Mouse (Mus musculus): Measurements from ENCODE around the gene Arid4b. TPM values are rescaled to one million over a fixed set of nuclear protein-coding genes. Genes with fewer than 3 reads are reported as not detected.

Gene Arid4b
- total RNA-seq, 1 experiment = 26.5 TPM

GRCm38 (mm10) chr13:14142294-14142966 is 79.4 kb downstream of the Arid4b start:
- DNase-seq (ENCODE audit: low read depth, low spot score) = no peak
- Histone ChIP-seq H3K27ac (ENCODE audit: insufficient read depth, low read depth, low read length, poor library complexity, severe bottlenecking) (no peak overlapping the region), H3K36me3 (ENCODE audit: control insufficient read depth, insufficient read depth, low read length, poor library complexity, severe bottlenecking) (peaks cover 2% of the 10 kb centered on the region; the same call in 1 of the 2 replicates), H3K9me3 (ENCODE audit: control insufficient read depth, insufficient read depth, low read depth, low read length) (no peaks in the 10 kb centered on the region), H3K4me1 (ENCODE audit: control insufficient read depth in 2 of 2, insufficient read depth in 2 of 2, low read length in 2 of 2, poor library complexity in 1 of 2) (no peaks in the 10 kb centered on the region), H3K9ac (ENCODE audit: insufficient read depth, low read depth, low read length, poor library complexity, severe bottlenecking) (no peak overlapping the region), H3K4me3 (ENCODE audit: insufficient read depth in 1 of 2, low read depth in 1 of 2, low read length in 2 of 2, poor library complexity in 1 of 2, severe bottlenecking in 1 of 2) (no peak overlapping the region)
- TF ChIP-seq HCFC1 (IDR thresholded peaks at IDR 0.05; ENCODE audit: borderline replicate concordance, insufficient read depth, low read length) (no peak), CHD2 (IDR thresholded peaks at IDR 0.05; ENCODE audit: low read depth, low read length) (no peak), ZNF384 (IDR thresholded peaks at IDR 0.05; ENCODE audit: low read depth, low read length) (no peak), MAFK (IDR thresholded peaks at IDR 0.05; ENCODE audit: insufficient read depth, low read depth, low read length) (no peak), ZC3H11A (IDR thresholded peaks at IDR 0.05; ENCODE audit: borderline replicate concordance, low read depth, low read length) (no peak)
- in situ Hi-C loops (cut with MboI; ENCODE audit: low sequenced_read_pairs in 2 of 2, unreplicated experiment in 2 of 2) = no loop called here

- H3K9me3 ChIP-seq (ENCODE audit: control insufficient read depth, insufficient read depth, low read depth, low read length) = no peaks in the 10 kb centered on the region
- in situ Hi-C loops (cut with MboI; ENCODE audit: low sequenced_read_pairs in 2 of 2, unreplicated experiment in 2 of 2) = no loop called here
- H3K27ac ChIP-seq (ENCODE audit: insufficient read depth, low read depth, low read length, poor library complexity, severe bottlenecking) = no peak overlapping the region
- H3K9ac ChIP-seq (ENCODE audit: insufficient read depth, low read depth, low read length, poor library complexity, severe bottlenecking) = no peak overlapping the region
- no peak for DNase-seq (ENCODE audit: low read depth, low spot score)
- no peaks in the 10 kb centered on the region for H3K4me1 ChIP-seq (ENCODE audit: control insufficient read depth in 2 of 2, insufficient read depth in 2 of 2, low read length in 2 of 2, poor library complexity in 1 of 2)
- TF ChIP-seq ZC3H11A (IDR thresholded peaks at IDR 0.05; ENCODE audit: borderline replicate concordance, low read depth, low read length) = no peak
- no peak for TF ChIP-seq MAFK (IDR thresholded peaks at IDR 0.05; ENCODE audit: insufficient read depth, low read depth, low read length)
- TF ChIP-seq ZNF384 (IDR thresholded peaks at IDR 0.05; ENCODE audit: low read depth, low read length) = no peak
- TF ChIP-seq CHD2 (IDR thresholded peaks at IDR 0.05; ENCODE audit: low read depth, low read length) = no peak
- no peak overlapping the region for H3K4me3 ChIP-seq (ENCODE audit: insufficient read depth in 1 of 2, low read depth in 1 of 2, low read length in 2 of 2, poor library complexity in 1 of 2, severe bottlenecking in 1 of 2)
- no peaks in the 10 kb centered on the region for H3K36me3 ChIP-seq (ENCODE audit: control insufficient read depth, insufficient read depth, low read length, poor library complexity, severe bottlenecking)
Measured at GRCm38 (mm10) chr13:14177989-14178388, 115.0 kb downstream of the Arid4b start.

GRCm38 (mm10) chr13:14179669-14180068 is 116.6 kb downstream of the Arid4b start:
- Histone ChIP-seq H3K4me1 (ENCODE audit: control insufficient read depth in 2 of 2, insufficient read depth in 2 of 2, low read length in 2 of 2, poor library complexity in 1 of 2) (no peaks in the 10 kb centered on the region), H3K4me3 (ENCODE audit: insufficient read depth in 1 of 2, low read depth in 1 of 2, low read length in 2 of 2, poor library complexity in 1 of 2, severe bottlenecking in 1 of 2) (no peak overlapping the region), H3K9ac (ENCODE audit: insufficient read depth, low read depth, low read length, poor library complexity, severe bottlenecking) (no peak overlapping the region), H3K27ac (ENCODE audit: insufficient read depth, low read depth, low read length, poor library complexity, severe bottlenecking) (no peak overlapping the region), H3K9me3 (ENCODE audit: control insufficient read depth, insufficient read depth, low read depth, low read length) (no peaks in the 10 kb centered on the region), H3K36me3 (ENCODE audit: control insufficient read depth, insufficient read depth, low read length, poor library complexity, severe bottlenecking) (no peaks in the 10 kb centered on the region)
- DNase-seq (ENCODE audit: low read depth, low spot score) = no peak
- TF ChIP-seq MAFK (IDR thresholded peaks at IDR 0.05; ENCODE audit: insufficient read depth, low read depth, low read length) (peak; percentile 97), CHD2 (IDR thresholded peaks at IDR 0.05; ENCODE audit: low read depth, low read length) (no peak), ZNF384 (IDR thresholded peaks at IDR 0.05; ENCODE audit: low read depth, low read length) (no peak), HCFC1 (IDR thresholded peaks at IDR 0.05; ENCODE audit: borderline replicate concordance, insufficient read depth, low read length) (no peak), ZC3H11A (IDR thresholded peaks at IDR 0.05; ENCODE audit: borderline replicate concordance, low read depth, low read length) (no peak)
- in situ Hi-C loops (cut with MboI; ENCODE audit: low sequenced_read_pairs in 2 of 2, unreplicated experiment in 2 of 2) = no loop called here

- in situ Hi-C loops (cut with MboI; ENCODE audit: low sequenced_read_pairs in 2 of 2, unreplicated experiment in 2 of 2) = no loop called here
- Histone ChIP-seq H3K4me3 (ENCODE audit: insufficient read depth in 1 of 2, low read depth in 1 of 2, low read length in 2 of 2, poor library complexity in 1 of 2, severe bottlenecking in 1 of 2) (no peak overlapping the region), H3K9ac (ENCODE audit: insufficient read depth, low read depth, low read length, poor library complexity, severe bottlenecking) (no peak overlapping the region), H3K27ac (ENCODE audit: insufficient read depth, low read depth, low read length, poor library complexity, severe bottlenecking) (no peak overlapping the region), H3K4me1 (ENCODE audit: control insufficient read depth in 2 of 2, insufficient read depth in 2 of 2, low read length in 2 of 2, poor library complexity in 1 of 2) (no peaks in the 10 kb centered on the region), H3K9me3 (ENCODE audit: control insufficient read depth, insufficient read depth, low read depth, low read length) (no peaks in the 10 kb centered on the region), H3K36me3 (ENCODE audit: control insufficient read depth, insufficient read depth, low read length, poor library complexity, severe bottlenecking) (no peaks in the 10 kb centered on the region)
- no peak for TF ChIP-seq CHD2 (IDR thresholded peaks at IDR 0.05; ENCODE audit: low read depth, low read length)
- TF ChIP-seq ZNF384 (IDR thresholded peaks at IDR 0.05; ENCODE audit: low read depth, low read length) = no peak
- peak; percentile 62; the same call in 1 of the 2 replicates for TF ChIP-seq ZC3H11A (IDR thresholded peaks at IDR 0.05; ENCODE audit: borderline replicate concordance, low read depth, low read length)
- no peak for TF ChIP-seq MAFK (IDR thresholded peaks at IDR 0.05; ENCODE audit: insufficient read depth, low read depth, low read length)
- DNase-seq (ENCODE audit: low read depth, low spot score) = peak; percentile 20
Measured at GRCm38 (mm10) chr13:14245946-14246345, 182.9 kb downstream of the Arid4b start.

Other genes with a start within 250 kb of the Arid4b start
- 46.3 and 59.4 TPM in 2 replicates for gene B3galnt2, start 108.8 kb upstream of the Arid4b start, total RNA-seq (2012; rRNA removed)
- 32.1 and 38.8 TPM in 2 replicates for gene Tbce, start 23.6 kb upstream of the Arid4b start, total RNA-seq (2012; rRNA removed)
- 34.4 and 34.9 TPM in 2 replicates for gene Ggps1, start 256 bp downstream of the Arid4b start, total RNA-seq (2012; rRNA removed)

All from ES-E14 (cell line).